Mouse (Mus musculus) forebrain, embryonic 15.5 days (tissue): ENCODE measurements around the gene Desi1. TPM values are rescaled to one million over a fixed set of nuclear protein-coding genes. Genes with fewer than 3 reads are reported as not detected.

Experiments
- ATAC-seq: fragments of 200-750 bp; cut with Nextera tagmentation; replicated peaks from 2 replicates; pipeline ENCODE4 v1.8.0; 2017; ENCODE audit warnings: mild to moderate bottlenecking, moderate TSS enrichment, moderate library complexity
- H3K27ac ChIP-seq: fragments of 300-500 bp; sonication (generic); replicated peaks from 2 replicates; pipeline ENCODE4 v1.5.1; 2015; ENCODE audit warnings: mild to moderate bottlenecking, inconsistent platforms
- H3K27me3 ChIP-seq: fragments of 300-500 bp; sonication (generic); 2 replicates; pipeline ENCODE4 v1.6.1; 2015; ENCODE audit warnings: inconsistent platforms
- H3K36me3 ChIP-seq: fragments of 300-500 bp; sonication (generic); 2 replicates; pipeline ENCODE4 v1.6.1; 2015; ENCODE audit warnings: mild to moderate bottlenecking, inconsistent platforms
- H3K4me1 ChIP-seq: fragments of 300-500 bp; sonication (generic); 2 replicates; pipeline ENCODE4 v1.6.1; 2015; ENCODE audit warnings: inconsistent platforms
- H3K4me2 ChIP-seq: fragments of 300-500 bp; sonication (generic); replicated peaks from 2 replicates; pipeline ENCODE4 v1.6.1; 2015; ENCODE audit warnings: mild to moderate bottlenecking, inconsistent platforms
- H3K4me3 ChIP-seq: fragments of 300-500 bp; sonication (generic); 2 replicates; pipeline ENCODE4 v1.5.1; 2015; ENCODE audit warnings: mild to moderate bottlenecking, inconsistent platforms
- H3K9ac ChIP-seq: fragments of 300-500 bp; sonication (generic); replicated peaks from 2 replicates; pipeline ENCODE4 v1.6.1; 2015; ENCODE audit warnings: mild to moderate bottlenecking, inconsistent platforms
- H3K9me3 ChIP-seq: fragments of 300-500 bp; sonication (generic); 2 replicates; pipeline ENCODE4 v1.6.1; 2016; ENCODE audit warnings: inconsistent platforms
- WGBS: fragments of 180-500 bp; shearing (Covaris S2); methylation state at CpG from one replicate; pipeline ENCODE4 v1.1.7; 2015; ENCODE audit warnings: mixed read lengths; 5-methylcytosine and 5-hydroxymethylcytosine counted together
- polyA plus RNA-seq: library from polyadenylated mRNA; unstranded; fragments of >200 nt; fragmentation: Nextera tagmentation; extraction: Ambion mirVana; gene quantifications from 2 replicates; pipeline ENCODE4 v1.2.1, GENCODE M21; 2015

Desi1 gene
- polyA plus RNA-seq, 1 experiment from 2014 or later: 44.7 TPM

GRCm38 (mm10) chr15:82044166-82044784 is 10.6 kb upstream of the Desi1 start:
- Histone ChIP-seq H3K36me3 (peaks cover 26% of the 10 kb centered on the region), H3K4me3 (no peak overlapping the region), H3K9ac (no peak overlapping the region), H3K9me3 (no peaks in the 10 kb centered on the region), H3K4me1 (peaks cover 31% of the 10 kb centered on the region), H3K4me2 (no peak overlapping the region), H3K27me3 (no peaks in the 10 kb centered on the region), H3K27ac (no peak overlapping the region)
- no peak for ATAC-seq
- 98% methylated on average over 7 of the region's 7 CpGs for WGBS

DNA sequence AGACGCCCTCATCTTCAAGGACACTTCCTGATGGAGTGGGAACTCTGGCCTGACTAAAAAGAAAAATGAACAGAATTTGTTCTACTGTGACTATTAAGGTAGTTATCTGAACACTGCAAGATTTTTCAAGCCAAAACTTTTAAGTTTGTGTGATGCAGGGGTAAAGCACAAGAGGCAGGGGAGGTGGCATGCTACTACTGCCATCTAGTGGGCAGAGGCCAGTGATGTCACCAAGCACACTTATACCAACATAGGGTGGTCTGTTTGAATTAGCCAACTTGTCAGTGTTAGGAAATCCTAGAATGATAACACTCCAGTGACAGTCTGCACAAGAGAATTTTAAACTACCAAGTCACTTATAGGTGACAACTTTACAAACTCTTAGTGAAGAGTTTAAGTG is 7.0 kb upstream of the Desi1 start:
- no peak overlapping the region for H3K4me2 ChIP-seq
- WGBS: 88% methylated on average over 1 of the region's 1 CpGs
- H3K4me1 ChIP-seq: peaks cover 14% of the 10 kb centered on the region
- H3K9ac ChIP-seq: no peak overlapping the region
- 0 out of 2 replicates have a peak, but pooled peaks have one; percentile 48 for ATAC-seq
- no peaks in the 10 kb centered on the region for H3K9me3 ChIP-seq
- peaks cover 54% of the 10 kb centered on the region for H3K36me3 ChIP-seq
- no peaks in the 10 kb centered on the region for H3K27me3 ChIP-seq
- no peak overlapping the region for H3K4me3 ChIP-seq
- H3K27ac ChIP-seq: no peak overlapping the region

DNA sequence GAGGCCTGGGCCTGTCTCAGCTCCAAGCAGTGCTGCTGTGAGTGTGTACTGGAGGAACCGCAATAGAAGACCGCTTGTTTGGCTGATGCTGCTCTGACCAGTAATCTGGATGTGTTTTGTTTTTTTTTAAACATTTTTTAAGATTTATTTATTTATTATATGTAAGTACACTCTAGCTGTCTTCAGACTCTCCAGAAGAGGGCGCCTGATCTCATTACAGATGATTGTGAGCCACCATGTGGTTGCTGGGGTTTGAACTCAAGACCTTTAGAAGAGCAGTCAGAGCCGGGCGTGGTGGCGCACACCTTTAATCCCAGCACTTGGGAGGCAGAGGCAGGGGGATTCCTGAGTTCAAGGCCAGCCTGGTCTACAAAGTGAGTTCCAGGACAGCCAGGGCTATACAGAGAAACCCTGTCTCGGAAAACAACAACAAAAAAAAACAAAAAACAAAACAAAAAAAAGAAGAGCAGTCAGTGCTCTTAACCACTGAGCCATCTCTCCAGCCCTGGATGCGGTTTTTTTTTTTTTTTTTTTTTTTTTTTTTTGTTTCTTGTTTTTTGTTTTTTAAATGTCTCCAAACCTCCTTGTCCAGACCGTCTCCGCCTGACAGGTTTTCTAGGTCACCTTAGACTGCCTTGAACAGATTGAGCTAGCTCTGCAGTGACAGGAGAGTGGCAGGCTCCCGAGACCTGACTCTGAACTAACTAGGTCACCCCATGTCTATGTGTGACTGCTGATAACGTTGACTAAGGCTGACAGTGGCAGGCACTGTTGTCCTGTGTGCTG is 2.4 kb upstream of the Desi1 start:
- H3K27ac ChIP-seq: no peak overlapping the region
- peaks cover 61% of the 10 kb centered on the region for H3K36me3 ChIP-seq
- H3K4me1 ChIP-seq: no peaks in the 10 kb centered on the region
- ATAC-seq: no peak
- H3K9me3 ChIP-seq: no peaks in the 10 kb centered on the region
- no peak overlapping the region for H3K9ac ChIP-seq
- H3K4me3 ChIP-seq: no peak overlapping the region
- 84% methylated on average over 12 of the region's 12 CpGs for WGBS
- H3K4me2 ChIP-seq: no peak overlapping the region
- no peaks in the 10 kb centered on the region for H3K27me3 ChIP-seq

- ATAC-seq: no peak
- Histone ChIP-seq H3K4me3 (no peak overlapping the region), H3K27me3 (no peaks in the 10 kb centered on the region), H3K9ac (no peak overlapping the region), H3K4me2 (no peak overlapping the region), H3K27ac (no peak overlapping the region), H3K36me3 (peaks cover 69% of the 10 kb centered on the region), H3K4me1 (no peaks in the 10 kb centered on the region), H3K9me3 (no peaks in the 10 kb centered on the region)
- WGBS: 86% methylated on average over 7 of the region's 7 CpGs
Observed at GRCm38 (mm10) chr15:82032386-82032785, 1.3 kb downstream of the Desi1 start.

DNA sequence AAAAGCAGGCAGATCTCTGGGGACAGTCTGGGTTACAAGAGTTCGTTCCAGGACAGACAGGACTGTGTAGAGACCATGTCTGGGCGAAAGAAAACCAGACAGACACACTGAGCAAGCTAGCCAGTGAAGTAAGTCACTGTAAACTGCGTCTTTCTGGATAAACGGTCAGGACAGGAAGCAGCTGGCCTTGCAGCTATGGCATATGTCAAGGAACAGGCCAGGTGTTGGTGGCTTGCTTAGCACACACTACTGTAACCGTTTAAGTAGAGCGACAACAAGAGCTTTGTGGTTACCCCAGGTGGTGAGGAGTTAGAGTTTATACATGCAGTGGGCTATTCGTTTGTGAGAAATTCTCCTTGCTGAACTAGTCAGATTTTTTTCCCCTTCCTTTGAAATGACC is 5.9 kb downstream of the Desi1 start:
- Histone ChIP-seq H3K27ac (no peak overlapping the region), H3K4me1 (no peaks in the 10 kb centered on the region), H3K9me3 (no peaks in the 10 kb centered on the region), H3K4me3 (no peak overlapping the region), H3K9ac (no peak overlapping the region), H3K36me3 (peaks cover 91% of the 10 kb centered on the region), H3K27me3 (no peaks in the 10 kb centered on the region), H3K4me2 (no peak overlapping the region)
- no peak for ATAC-seq
- 93% methylated on average over 7 of the region's 7 CpGs for WGBS

- Histone ChIP-seq H3K4me1 (no peaks in the 10 kb centered on the region), H3K27ac (no peak overlapping the region), H3K9me3 (no peaks in the 10 kb centered on the region), H3K9ac (no peak overlapping the region), H3K4me3 (no peak overlapping the region), H3K27me3 (no peaks in the 10 kb centered on the region), H3K36me3 (peaks cover 93% of the 10 kb centered on the region), H3K4me2 (no peak overlapping the region)
- ATAC-seq: no peak
- WGBS: 95% methylated on average over 7 of the region's 7 CpGs
Observed at GRCm38 (mm10) chr15:82027276-82027675, 6.4 kb downstream of the Desi1 start.

DNA sequence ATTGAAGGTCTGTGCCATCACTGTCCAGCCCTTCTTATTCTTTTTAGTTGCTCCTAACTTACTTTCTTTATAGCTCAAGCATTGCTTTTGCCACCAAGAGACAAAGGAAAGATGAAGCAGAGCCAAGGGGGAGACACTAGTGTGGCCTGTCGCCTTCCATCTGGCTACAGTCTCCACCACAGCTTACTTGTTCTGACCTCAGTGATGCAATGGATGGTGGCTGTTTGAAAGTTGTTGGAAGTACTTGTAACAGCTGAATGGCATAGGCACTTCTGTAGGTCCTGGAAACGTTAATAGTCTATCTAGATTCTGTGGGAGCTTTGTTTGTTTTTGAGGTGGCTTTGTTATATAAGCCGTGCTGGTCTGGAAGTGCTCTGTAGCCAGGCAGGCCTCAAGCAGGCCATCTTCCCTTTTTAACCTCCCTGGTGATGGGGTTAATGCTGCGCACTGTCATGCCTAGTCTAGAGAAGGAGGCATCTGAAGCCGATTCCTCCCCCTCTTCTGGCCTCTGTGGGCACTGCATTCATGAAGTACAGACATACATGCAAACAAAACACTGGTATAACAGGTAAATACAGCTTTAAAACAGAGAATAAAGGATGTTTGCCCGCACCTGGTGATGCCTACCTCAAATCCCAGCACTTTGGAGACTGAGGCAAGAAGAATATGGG is 9.6 kb downstream of the Desi1 start:
- no peak for ATAC-seq
- Histone ChIP-seq H3K27ac (no peak overlapping the region), H3K4me3 (no peak overlapping the region), H3K4me1 (0 out of 2 replicates have a peak, but pooled peaks cover 2% of the 10 kb centered on the region), H3K27me3 (no peaks in the 10 kb centered on the region), H3K4me2 (no peak overlapping the region), H3K36me3 (peaks cover 78% of the 10 kb centered on the region), H3K9me3 (no peaks in the 10 kb centered on the region), H3K9ac (no peak overlapping the region)
- 91% methylated on average over 6 of the region's 6 CpGs for WGBS

- no peak for ATAC-seq
- Histone ChIP-seq H3K4me1 (peaks cover 6% of the 10 kb centered on the region; the same call in 1 of the 2 replicates), H3K27ac (no peak overlapping the region), H3K4me3 (no peak overlapping the region), H3K36me3 (peaks cover 66% of the 10 kb centered on the region), H3K27me3 (no peaks in the 10 kb centered on the region), H3K4me2 (no peak overlapping the region), H3K9ac (no peak overlapping the region), H3K9me3 (no peaks in the 10 kb centered on the region)
- 91% methylated on average over 13 of the region's 13 CpGs for WGBS
Observed at GRCm38 (mm10) chr15:82022535-82023088, 11.1 kb downstream of the Desi1 start.

GRCm38 (mm10) chr15:82019288-82019687 is 14.4 kb downstream of the Desi1 start:
- Histone ChIP-seq H3K9ac (no peak overlapping the region), H3K4me2 (no peak overlapping the region), H3K9me3 (no peaks in the 10 kb centered on the region), H3K27ac (no peak overlapping the region), H3K4me1 (peaks cover 27% of the 10 kb centered on the region), H3K36me3 (peaks cover 34% of the 10 kb centered on the region), H3K4me3 (no peak overlapping the region), H3K27me3 (no peaks in the 10 kb centered on the region)
- no peak for ATAC-seq
- 79% methylated on average over 3 of the region's 3 CpGs for WGBS

DNA sequence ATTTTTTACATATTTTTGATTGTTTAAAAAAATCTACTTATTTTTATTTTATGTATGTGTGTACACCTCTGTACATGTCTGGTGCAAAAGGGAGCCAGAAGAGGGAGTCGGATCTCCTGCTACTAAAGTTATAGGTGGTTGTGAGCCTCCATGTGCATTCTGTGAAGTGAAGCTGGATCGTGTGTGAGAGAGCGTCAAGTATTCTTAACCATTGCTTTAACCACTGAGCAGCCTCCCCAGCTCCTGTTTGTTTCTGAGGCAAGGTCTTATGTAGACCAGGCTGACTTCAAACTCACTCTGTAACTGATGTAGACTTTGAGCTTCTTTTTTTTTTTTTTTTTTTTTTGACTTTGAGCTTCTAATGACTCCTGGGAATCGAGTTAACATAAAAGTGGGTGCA is 16.2 kb downstream of the Desi1 start:
- Histone ChIP-seq H3K4me2 (no peak overlapping the region), H3K27ac (no peak overlapping the region), H3K36me3 (peaks cover 16% of the 10 kb centered on the region), H3K27me3 (no peaks in the 10 kb centered on the region), H3K9ac (no peak overlapping the region), H3K4me1 (peaks cover 32% of the 10 kb centered on the region), H3K9me3 (no peaks in the 10 kb centered on the region), H3K4me3 (no peak overlapping the region)
- ATAC-seq: no peak
- WGBS: 66% methylated on average over 4 of the region's 4 CpGs

- 18% methylated on average over 6 of the region's 6 CpGs for WGBS
Observed at GRCm38 (mm10) chr15:82016830-82017229, 16.8 kb downstream of the Desi1 start.

More at GRCm38 (mm10) chr15:82016830-82017229, 16.8 kb downstream of the Desi1 start:
- ATAC-seq: no peak
- H3K27ac ChIP-seq: peak overlapping the region; percentile 73
- peaks cover 32% of the 10 kb centered on the region for H3K4me1 ChIP-seq
- peaks cover 15% of the 10 kb centered on the region for H3K36me3 ChIP-seq
- H3K9me3 ChIP-seq: no peaks in the 10 kb centered on the region
- peak overlapping the region; percentile 70 for H3K4me2 ChIP-seq
- no peaks in the 10 kb centered on the region for H3K27me3 ChIP-seq
- H3K4me3 ChIP-seq: peak overlapping the region; percentile 74
- H3K9ac ChIP-seq: peak overlapping the region; percentile 71
